Mouse (Mus musculus) limb, embryonic 10.5 days (tissue): ENCODE measurements around the gene Cox10. TPM values are rescaled to one million over a fixed set of nuclear protein-coding genes. Genes with fewer than 3 reads are reported as not detected.

ENCODE experiments used
- DNase-seq: peaks from one replicate; pipeline ENCODE4 v3.0.0-alpha.2; 2017; ENCODE audit warnings: low spot score
- H3K27ac ChIP-seq: fragments of 300-500 bp; sonication (generic); 2 replicates; pipeline ENCODE4 v1.5.1; 2016; ENCODE audit warnings: mild to moderate bottlenecking
- H3K27me3 ChIP-seq: fragments of 300-500 bp; sonication (generic); 2 replicates; pipeline ENCODE4 v1.6.1; 2016; ENCODE audit warnings: low read depth, mild to moderate bottlenecking; ENCODE audit not compliant: poor library complexity, severe bottlenecking
- H3K36me3 ChIP-seq: fragments of 300-500 bp; sonication (generic); 2 replicates; pipeline ENCODE4 v1.6.1; 2016; ENCODE audit warnings: mild to moderate bottlenecking, moderate library complexity
- H3K4me1 ChIP-seq: fragments of 300-500 bp; sonication (generic); 2 replicates; pipeline ENCODE4 v1.6.1; 2016
- H3K4me3 ChIP-seq: fragments of 300-500 bp; sonication (generic); 2 replicates; pipeline ENCODE4 v1.5.1; 2016; ENCODE audit warnings: mild to moderate bottlenecking, moderate library complexity
- H3K9me3 ChIP-seq: fragments of 300-500 bp; sonication (generic); replicated peaks from 2 replicates; pipeline ENCODE4 v1.6.1; 2016; ENCODE audit warnings: mild to moderate bottlenecking
- WGBS: fragments of 180-500 bp; shearing (Covaris S2); methylation state at CpG from one replicate; pipeline ENCODE4 v1.1.7; 2016; 5-methylcytosine and 5-hydroxymethylcytosine counted together
- polyA plus RNA-seq: library from polyadenylated mRNA; unstranded; fragments of >200 nt; fragmentation: Nextera tagmentation; extraction: Ambion mirVana; gene quantifications from 2 replicates; pipeline ENCODE4 v1.2.1, GENCODE M21; 2016

Cox10 gene
- polyA plus RNA-seq, 1 experiment from 2014 or later: 30.8 TPM

GRCm38 (mm10) chr11:64073379-64073778 lies 5.9 kb downstream of the Cox10 start:
- Histone ChIP-seq H3K27me3 (no peaks in the 10 kb centered on the region), H3K27ac (no peak overlapping the region), H3K36me3 (peaks cover 32% of the 10 kb centered on the region), H3K4me1 (peaks cover 4% of the 10 kb centered on the region), H3K9me3 (no peaks in the 10 kb centered on the region), H3K4me3 (no peak overlapping the region)
- 92% methylated on average over 4 of the region's 4 CpGs for WGBS
- no peak for DNase-seq

- no peak for DNase-seq
- Histone ChIP-seq H3K4me3 (no peak overlapping the region), H3K9me3 (no peaks in the 10 kb centered on the region), H3K36me3 (peaks cover 40% of the 10 kb centered on the region), H3K4me1 (peaks cover 10% of the 10 kb centered on the region), H3K27ac (no peak overlapping the region), H3K27me3 (no peaks in the 10 kb centered on the region)
- WGBS: 94% methylated on average over 12 of the region's 12 CpGs
Measured at GRCm38 (mm10) chr11:64071536-64071935, 7.7 kb downstream of the Cox10 start.

GRCm38 (mm10) chr11:64066001-64066400 lies 13.3 kb downstream of the Cox10 start:
- no peaks in the 10 kb centered on the region for H3K9me3 ChIP-seq
- DNase-seq: no peak
- H3K36me3 ChIP-seq: peaks cover 27% of the 10 kb centered on the region
- H3K4me1 ChIP-seq: peaks cover 37% of the 10 kb centered on the region
- no peak overlapping the region for H3K4me3 ChIP-seq
- H3K27me3 ChIP-seq: no peaks in the 10 kb centered on the region
- 74% methylated on average over 2 of the region's 2 CpGs for WGBS
- H3K27ac ChIP-seq: 0 out of 2 replicates have a peak overlapping the region, but pooled peaks have one; percentile 17

- H3K4me1 ChIP-seq: peaks cover 37% of the 10 kb centered on the region
- H3K9me3 ChIP-seq: no peaks in the 10 kb centered on the region
- no peak overlapping the region for H3K4me3 ChIP-seq
- H3K36me3 ChIP-seq: peaks cover 29% of the 10 kb centered on the region
- H3K27me3 ChIP-seq: no peaks in the 10 kb centered on the region
- 76% methylated on average over 3 of the region's 3 CpGs for WGBS
- no peak for DNase-seq
- H3K27ac ChIP-seq: no peak overlapping the region
Measured at GRCm38 (mm10) chr11:64063130-64063529, 16.1 kb downstream of the Cox10 start.

GRCm38 (mm10) chr11:64062226-64062625 lies 17.0 kb downstream of the Cox10 start:
- H3K27me3 ChIP-seq: no peaks in the 10 kb centered on the region
- peaks cover 33% of the 10 kb centered on the region for H3K4me1 ChIP-seq
- no peaks in the 10 kb centered on the region for H3K9me3 ChIP-seq
- WGBS: 95% methylated on average over 4 of the region's 4 CpGs
- H3K4me3 ChIP-seq: no peak overlapping the region
- H3K27ac ChIP-seq: no peak overlapping the region
- peaks cover 30% of the 10 kb centered on the region for H3K36me3 ChIP-seq
- DNase-seq: no peak

- no peak overlapping the region for H3K4me3 ChIP-seq
Measured at GRCm38 (mm10) chr11:64059305-64059704, 20.0 kb downstream of the Cox10 start.

GRCm38 (mm10) chr11:64058474-64058873 lies 20.8 kb downstream of the Cox10 start:
- DNase-seq: no peak
- Histone ChIP-seq H3K36me3 (peaks cover 27% of the 10 kb centered on the region), H3K27ac (no peak overlapping the region), H3K4me3 (no peak overlapping the region), H3K4me1 (peaks cover 25% of the 10 kb centered on the region), H3K27me3 (no peaks in the 10 kb centered on the region), H3K9me3 (no peaks in the 10 kb centered on the region)
- 91% methylated on average over 3 of the region's 3 CpGs for WGBS

More at GRCm38 (mm10) chr11:64059305-64059704, 20.0 kb downstream of the Cox10 start:
- DNase-seq: no peak
- Histone ChIP-seq H3K27me3 (no peaks in the 10 kb centered on the region), H3K9me3 (no peaks in the 10 kb centered on the region), H3K27ac (no peak overlapping the region), H3K4me1 (peaks cover 16% of the 10 kb centered on the region), H3K36me3 (peaks cover 29% of the 10 kb centered on the region)
- WGBS: 94% methylated on average over 2 of the region's 2 CpGs

- Histone ChIP-seq H3K4me3 (no peak overlapping the region), H3K27me3 (no peaks in the 10 kb centered on the region), H3K27ac (0 out of 2 replicates have a peak overlapping the region, but pooled peaks have one; percentile 1), H3K4me1 (peaks cover 54% of the 10 kb centered on the region), H3K36me3 (peaks cover 11% of the 10 kb centered on the region), H3K9me3 (no peaks in the 10 kb centered on the region)
- 40% methylated on average over 5 of the region's 5 CpGs for WGBS
- DNase-seq: no peak
Measured at GRCm38 (mm10) chr11:64053371-64053770, 25.9 kb downstream of the Cox10 start.

GRCm38 (mm10) chr11:64051195-64051968 lies 27.9 kb downstream of the Cox10 start:
- Histone ChIP-seq H3K9me3 (no peaks in the 10 kb centered on the region), H3K27ac (no peak overlapping the region), H3K36me3 (0 out of 2 replicates have a peak, but pooled peaks cover 8% of the 10 kb centered on the region), H3K4me3 (no peak overlapping the region), H3K4me1 (peaks cover 57% of the 10 kb centered on the region), H3K27me3 (no peaks in the 10 kb centered on the region)
- no peak for DNase-seq
- WGBS: 69% methylated on average over 9 of the region's 9 CpGs

- no peak for DNase-seq
- WGBS: 90% methylated on average over 13 of the region's 13 CpGs
- Histone ChIP-seq H3K9me3 (no peaks in the 10 kb centered on the region), H3K27ac (peak overlapping the region; percentile 17; the same call in 1 of the 2 replicates), H3K27me3 (no peaks in the 10 kb centered on the region), H3K36me3 (peaks cover 25% of the 10 kb centered on the region), H3K4me1 (peaks cover 28% of the 10 kb centered on the region), H3K4me3 (no peak overlapping the region)
Measured at GRCm38 (mm10) chr11:64047432-64047831, 31.8 kb downstream of the Cox10 start.

GRCm38 (mm10) chr11:64045041-64045440 lies 34.2 kb downstream of the Cox10 start:
- Histone ChIP-seq H3K4me1 (peaks cover 23% of the 10 kb centered on the region), H3K4me3 (no peak overlapping the region), H3K27ac (no peak overlapping the region), H3K9me3 (no peaks in the 10 kb centered on the region), H3K27me3 (no peaks in the 10 kb centered on the region), H3K36me3 (peaks cover 25% of the 10 kb centered on the region)
- WGBS: 93% methylated on average over 4 of the region's 4 CpGs
- DNase-seq: no peak

- Histone ChIP-seq H3K27ac (no peak overlapping the region), H3K4me3 (no peak overlapping the region), H3K36me3 (peaks cover 25% of the 10 kb centered on the region), H3K9me3 (no peaks in the 10 kb centered on the region), H3K27me3 (no peaks in the 10 kb centered on the region), H3K4me1 (peaks cover 22% of the 10 kb centered on the region)
- WGBS: 96% methylated on average over 3 of the region's 3 CpGs
- DNase-seq: no peak
Measured at GRCm38 (mm10) chr11:64044024-64044423, 35.2 kb downstream of the Cox10 start.

GRCm38 (mm10) chr11:64041281-64041680 lies 38.0 kb downstream of the Cox10 start:
- Histone ChIP-seq H3K4me3 (no peak overlapping the region), H3K27ac (no peak overlapping the region), H3K9me3 (no peaks in the 10 kb centered on the region), H3K36me3 (peaks cover 18% of the 10 kb centered on the region), H3K27me3 (no peaks in the 10 kb centered on the region; the same call in 1 of the 2 replicates), H3K4me1 (peaks cover 29% of the 10 kb centered on the region)
- no peak for DNase-seq
- 28% methylated on average over 7 of the region's 7 CpGs for WGBS
